Mouse (Mus musculus): ENCODE data around the gene Lrrc41. TPM values are rescaled to one million over a fixed set of nuclear protein-coding genes. Genes with fewer than 3 reads are reported as not detected.
A peak's percentile ranks its signal among the peaks of the same experiment; 100 is the strongest.

The Lrrc41 gene
- polyA plus RNA-seq, 1 experiment from 2014 or later = 76.2 TPM

DNA sequence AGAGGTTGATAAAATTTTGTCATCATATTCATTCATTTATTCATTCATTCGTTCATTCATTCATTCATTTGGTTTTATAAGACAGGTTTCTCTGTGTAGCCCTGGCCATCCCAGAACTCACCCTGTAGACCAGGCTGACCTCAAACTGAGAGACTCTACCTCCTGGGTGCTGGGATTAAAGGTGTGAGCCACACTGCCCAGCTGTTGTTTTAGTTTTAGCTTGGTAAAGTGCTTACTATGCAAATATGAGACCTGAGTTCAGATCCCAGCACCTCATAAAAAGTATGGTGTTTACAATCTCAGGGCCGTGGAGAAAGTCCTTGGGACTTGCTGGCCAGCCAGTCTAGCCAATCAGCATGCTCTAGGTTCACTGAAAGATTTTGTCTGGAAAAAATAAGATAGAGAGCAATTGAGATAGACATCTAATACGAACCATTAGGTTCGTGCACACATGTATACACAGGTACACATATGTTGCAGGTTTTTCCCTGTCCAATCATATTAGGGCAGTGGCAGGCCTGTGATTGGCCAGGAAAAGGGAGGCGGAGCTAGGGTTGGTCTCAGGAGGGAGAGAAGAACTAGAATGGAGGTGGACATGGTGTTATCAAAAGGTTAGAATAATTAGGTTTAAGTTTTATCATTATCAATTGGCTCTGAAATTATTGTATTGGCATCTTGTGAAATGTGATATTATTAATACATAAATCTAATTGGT is 15.9 kb upstream of the Lrrc41 start:
- Histone ChIP-seq H3K4me3 (no peak overlapping the region), H3K27ac (replicated peaks) (no peak overlapping the region), H3K4me1 (peaks cover under 1% of the 10 kb centered on the region; the same call in 1 of the 2 replicates), H3K27me3 (replicated peaks; ENCODE audit: low read depth, poor library complexity, severe bottlenecking) (no peaks in the 10 kb centered on the region), H3K36me3 (replicated peaks) (no peaks in the 10 kb centered on the region), H3K9me3 (no peaks in the 10 kb centered on the region)
- no peak for DNase-seq (ENCODE audit: low spot score)
- 78% methylated on average over 5 of the region's 5 CpGs for WGBS

DNA sequence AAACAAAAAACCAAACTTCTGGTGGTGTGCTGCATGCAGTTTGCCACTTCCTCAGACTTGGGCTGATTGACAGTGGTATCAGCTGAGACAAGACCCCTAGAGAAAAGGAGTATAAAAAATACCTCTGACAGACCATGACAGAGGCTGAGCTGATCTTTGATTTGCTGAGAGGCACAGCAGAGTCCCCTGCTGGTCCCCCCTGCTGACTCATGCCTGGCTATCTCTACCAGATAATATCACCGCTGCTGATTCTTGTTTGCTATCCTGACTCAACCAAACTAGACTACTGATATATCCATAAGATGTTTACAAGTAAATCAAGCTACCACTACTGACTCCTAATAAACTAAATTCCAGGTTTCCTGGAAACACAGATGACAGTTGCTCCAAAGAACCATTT is 11.2 kb upstream of the Lrrc41 start:
- H3K4me1 ChIP-seq = no peaks in the 10 kb centered on the region
- no peaks in the 10 kb centered on the region for H3K9me3 ChIP-seq
- no peak overlapping the region for H3K4me3 ChIP-seq
- WGBS = 52% methylated on average over 1 of the region's 1 CpGs
- no peak overlapping the region for H3K27ac ChIP-seq (replicated peaks)
- H3K27me3 ChIP-seq (replicated peaks; ENCODE audit: low read depth, poor library complexity, severe bottlenecking) = no peaks in the 10 kb centered on the region
- H3K36me3 ChIP-seq (replicated peaks) = peaks cover 40% of the 10 kb centered on the region
- DNase-seq (ENCODE audit: low spot score) = no peak

DNA sequence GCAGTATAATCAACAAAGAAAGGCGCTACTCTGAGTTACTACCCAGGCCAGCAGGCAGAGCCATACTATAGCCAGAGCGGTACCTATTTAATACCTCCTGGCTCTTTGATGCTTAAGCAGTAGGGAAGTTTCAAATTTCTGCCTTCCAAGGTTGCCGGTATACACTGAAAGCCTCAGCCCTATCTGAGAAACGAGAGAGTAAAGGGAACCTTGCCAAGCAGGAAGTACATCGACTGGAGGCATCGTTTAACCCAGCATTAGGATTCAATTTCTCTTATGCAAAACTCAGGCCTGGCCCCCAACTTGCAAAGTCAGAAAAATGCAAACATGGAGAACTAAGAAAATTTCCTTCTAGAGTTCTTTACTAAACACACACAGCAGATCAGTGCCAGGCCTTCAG is 5.0 kb upstream of the Lrrc41 start:
- Histone ChIP-seq H3K4me1 (peaks cover 18% of the 10 kb centered on the region), H3K36me3 (replicated peaks) (peaks cover 58% of the 10 kb centered on the region), H3K4me3 (no peak overlapping the region), H3K27me3 (replicated peaks; ENCODE audit: low read depth, poor library complexity, severe bottlenecking) (no peaks in the 10 kb centered on the region), H3K27ac (replicated peaks) (no peak overlapping the region), H3K9me3 (no peaks in the 10 kb centered on the region)
- DNase-seq (ENCODE audit: low spot score) = no peak
- 86% methylated on average over 6 of the region's 6 CpGs for WGBS

DNA sequence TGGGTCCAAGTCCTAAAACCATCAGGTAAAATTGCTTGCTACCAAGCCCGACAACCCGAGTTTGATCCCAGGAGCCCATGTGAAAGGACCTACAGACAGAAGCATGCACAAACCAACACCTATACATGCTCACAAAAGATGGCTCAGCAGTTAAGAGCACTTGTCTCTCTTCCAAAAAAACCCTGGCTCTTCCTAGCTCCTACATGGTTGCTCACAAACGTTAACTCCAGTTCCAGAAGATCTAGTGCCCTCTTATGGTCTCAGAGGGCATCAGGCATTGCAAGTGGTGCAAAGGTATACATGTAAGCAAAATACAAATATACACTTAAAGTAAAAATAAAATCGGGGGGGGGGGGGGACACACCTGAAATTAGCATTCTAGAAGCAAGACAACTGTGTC is 1.9 kb upstream of the Lrrc41 start:
- no peaks in the 10 kb centered on the region for H3K9me3 ChIP-seq
- peaks cover 33% of the 10 kb centered on the region for H3K4me1 ChIP-seq
- no peaks in the 10 kb centered on the region for H3K27me3 ChIP-seq (replicated peaks; ENCODE audit: low read depth, poor library complexity, severe bottlenecking)
- no peak for DNase-seq (ENCODE audit: low spot score)
- H3K4me3 ChIP-seq = peak overlapping the region; percentile 100; the same call in 1 of the 2 replicates
- WGBS = 63% methylated on average over 4 of the region's 4 CpGs
- peaks cover 28% of the 10 kb centered on the region for H3K36me3 ChIP-seq (replicated peaks)
- H3K27ac ChIP-seq (replicated peaks) = no peak overlapping the region

DNA sequence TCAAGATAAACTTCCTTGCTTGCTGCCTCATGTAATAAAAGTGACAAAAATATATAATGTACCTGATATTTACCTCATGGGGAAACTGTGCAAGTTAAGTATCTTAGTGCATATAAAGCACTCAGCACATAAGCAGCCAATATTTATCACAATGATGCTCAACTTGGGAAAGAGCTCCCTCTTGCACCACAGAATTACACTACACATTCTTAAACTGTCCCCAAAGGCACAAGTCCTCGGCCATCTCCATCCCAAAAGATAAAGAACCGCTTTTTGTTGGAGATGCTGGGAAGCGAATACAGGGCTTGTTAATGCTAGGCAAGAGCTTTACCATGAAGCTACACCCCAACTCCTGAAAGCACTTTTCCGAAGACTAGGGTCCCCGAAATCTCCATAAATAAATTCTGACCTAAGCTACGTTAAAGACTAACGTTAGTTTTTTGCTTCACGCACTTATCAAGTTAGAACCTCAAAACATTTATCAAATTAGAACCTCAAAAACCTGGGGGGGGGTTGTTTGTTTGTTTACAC is 859 bp upstream of the Lrrc41 start:
- Histone ChIP-seq H3K4me1 (peaks cover 33% of the 10 kb centered on the region), H3K27ac (replicated peaks) (peak overlapping the region; percentile 98), H3K36me3 (replicated peaks) (peaks cover 23% of the 10 kb centered on the region), H3K4me3 (peak overlapping the region; percentile 100), H3K9me3 (no peaks in the 10 kb centered on the region), H3K27me3 (replicated peaks; ENCODE audit: low read depth, poor library complexity, severe bottlenecking) (no peaks in the 10 kb centered on the region)
- 2% methylated on average over 8 of the region's 8 CpGs for WGBS
- DNase-seq (ENCODE audit: low spot score) = no peak

DNA sequence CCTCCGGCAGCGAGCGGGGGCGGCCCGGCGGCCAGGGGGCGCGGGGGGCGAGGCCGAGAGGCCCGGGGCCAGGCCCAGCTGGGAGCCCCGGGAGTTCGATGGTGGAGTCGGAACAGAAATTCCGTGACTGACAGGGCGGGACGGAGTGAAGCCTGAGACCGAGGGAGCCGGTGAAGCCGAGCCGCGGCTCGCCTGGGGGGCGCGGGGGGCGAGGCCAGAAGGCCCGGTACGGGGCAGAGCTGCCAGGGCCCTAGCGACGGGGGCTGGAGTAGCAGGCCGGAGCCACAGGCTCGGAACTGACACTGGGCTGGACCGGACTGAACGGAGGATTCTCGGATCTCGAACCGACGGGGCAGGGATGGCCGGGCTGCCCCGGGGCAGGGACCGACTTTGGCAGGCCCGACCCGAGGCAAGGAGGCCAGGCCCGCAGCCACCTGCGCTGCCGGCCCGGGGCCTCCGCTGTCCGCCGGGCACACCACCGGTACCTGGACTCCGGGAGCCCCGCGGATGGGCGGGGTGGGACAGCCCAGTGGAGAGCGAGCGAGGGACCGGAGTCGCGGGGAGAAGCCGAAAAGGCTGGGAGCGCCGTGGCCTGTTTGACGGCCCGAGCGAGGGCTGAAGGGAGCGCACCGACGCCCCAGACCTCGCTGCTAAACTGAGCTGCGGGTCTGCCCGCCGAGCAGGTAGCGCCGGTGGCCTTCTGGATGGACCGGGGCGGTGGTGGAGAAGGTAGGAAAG is 731 bp downstream of the Lrrc41 start:
- DNase-seq (ENCODE audit: low spot score) = peak; percentile 85
- under 1% methylated on average over 77 of the region's 77 CpGs for WGBS
- Histone ChIP-seq H3K36me3 (replicated peaks) (peaks cover 24% of the 10 kb centered on the region), H3K27me3 (replicated peaks; ENCODE audit: low read depth, poor library complexity, severe bottlenecking) (no peaks in the 10 kb centered on the region), H3K27ac (replicated peaks) (peak overlapping the region; percentile 98), H3K4me3 (peak overlapping the region; percentile 100), H3K4me1 (peaks cover 33% of the 10 kb centered on the region), H3K9me3 (no peaks in the 10 kb centered on the region)

DNA sequence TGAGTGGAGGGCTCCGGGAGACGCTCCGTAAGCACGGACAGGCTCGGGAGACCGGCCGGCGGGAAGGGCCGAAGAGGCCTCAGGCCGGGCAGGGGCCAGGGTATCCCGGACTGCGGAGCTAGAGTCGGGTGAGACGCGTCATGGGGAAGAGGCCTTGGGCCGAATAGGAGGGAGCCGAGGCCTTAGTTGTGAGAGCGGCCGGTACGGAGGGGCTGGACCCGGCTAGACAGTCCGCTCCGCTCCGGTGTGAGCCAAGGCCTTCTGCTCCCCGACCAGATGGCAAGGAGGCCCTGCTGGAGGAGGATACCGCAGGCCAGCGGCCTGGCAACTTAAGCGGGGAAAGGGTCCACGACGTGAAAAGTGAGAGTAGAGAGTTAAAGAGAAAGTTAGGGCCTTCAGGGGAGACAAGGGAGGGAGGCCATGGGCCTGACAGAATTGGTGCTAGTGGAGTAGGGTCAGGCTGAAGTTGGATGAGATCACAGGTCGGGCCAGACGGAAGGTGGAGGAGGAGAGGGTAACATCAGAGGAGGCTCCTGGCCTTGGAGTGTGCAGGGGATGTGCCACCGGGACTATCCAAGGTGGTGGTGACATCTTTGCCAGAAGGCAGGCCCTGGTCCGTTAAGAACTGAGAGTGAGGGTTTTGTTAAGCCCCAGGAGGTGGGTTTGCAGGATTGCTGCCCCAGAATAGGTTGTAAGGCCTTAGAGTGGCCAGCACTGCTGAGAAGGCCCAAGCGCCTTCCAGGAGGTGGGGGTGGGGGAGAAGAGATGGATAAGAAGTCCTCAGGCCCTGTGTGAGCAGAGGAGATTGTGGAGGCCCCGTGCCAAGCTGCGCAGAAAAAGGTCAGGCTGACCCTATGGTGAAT is 1.5 kb downstream of the Lrrc41 start:
- Histone ChIP-seq H3K27me3 (replicated peaks; ENCODE audit: low read depth, poor library complexity, severe bottlenecking) (no peaks in the 10 kb centered on the region), H3K9me3 (no peaks in the 10 kb centered on the region), H3K36me3 (replicated peaks) (peaks cover 29% of the 10 kb centered on the region), H3K27ac (replicated peaks) (peak overlapping the region; percentile 98), H3K4me3 (peak overlapping the region; percentile 100), H3K4me1 (peaks cover 33% of the 10 kb centered on the region)
- WGBS = 3% methylated on average over 37 of the region's 37 CpGs
- DNase-seq (ENCODE audit: low spot score) = peak; percentile 68

DNA sequence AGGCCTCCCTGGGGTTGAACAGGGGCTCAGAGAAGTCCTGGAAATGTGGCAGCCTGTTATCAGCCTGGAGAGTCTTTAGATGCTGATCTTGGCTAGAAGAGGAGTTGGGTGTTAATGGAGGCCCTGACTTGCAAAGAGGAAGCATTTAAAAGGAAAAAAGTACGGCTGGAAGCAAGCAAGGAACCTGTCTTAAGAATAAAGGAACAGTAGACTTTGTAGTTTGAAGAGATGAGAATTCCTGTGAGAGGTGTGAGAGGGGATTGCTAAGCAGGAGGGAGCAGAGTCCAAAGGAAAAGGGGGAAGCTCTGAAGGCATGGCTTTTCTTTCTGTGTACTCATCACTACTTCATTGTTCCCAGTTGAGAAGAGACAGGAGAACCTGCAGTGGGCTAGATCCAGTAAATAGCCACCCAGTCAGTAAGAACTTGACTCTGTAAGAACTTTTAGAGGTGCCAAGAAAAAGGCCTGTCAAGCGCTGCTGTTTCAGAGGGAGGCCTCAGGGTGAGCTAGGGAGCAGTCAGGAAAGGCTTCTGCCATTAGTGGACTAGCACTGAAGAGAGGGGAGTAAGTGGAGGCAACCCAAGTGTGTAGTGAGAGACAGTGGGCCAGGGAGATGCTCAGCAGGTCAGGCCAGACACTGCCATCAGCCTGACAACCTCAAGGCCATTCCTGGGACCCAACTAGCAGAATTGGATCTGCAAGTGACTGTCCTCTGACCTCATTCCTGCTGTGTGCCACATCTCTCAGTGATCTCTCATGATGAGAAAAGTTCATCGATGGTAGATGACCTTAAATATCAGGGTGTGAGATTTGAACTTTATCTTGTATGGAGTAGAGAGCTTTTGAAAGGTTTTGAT is 2.4 kb downstream of the Lrrc41 start:
- H3K27ac ChIP-seq (replicated peaks) = peak overlapping the region; percentile 98; the same call in 1 of the 2 replicates
- H3K36me3 ChIP-seq (replicated peaks) = peaks cover 38% of the 10 kb centered on the region
- no peaks in the 10 kb centered on the region for H3K27me3 ChIP-seq (replicated peaks; ENCODE audit: low read depth, poor library complexity, severe bottlenecking)
- WGBS = 72% methylated on average over 3 of the region's 3 CpGs
- no peak for DNase-seq (ENCODE audit: low spot score)
- peaks cover 32% of the 10 kb centered on the region for H3K4me1 ChIP-seq
- H3K9me3 ChIP-seq = no peaks in the 10 kb centered on the region
- H3K4me3 ChIP-seq = peak overlapping the region; percentile 100

DNA sequence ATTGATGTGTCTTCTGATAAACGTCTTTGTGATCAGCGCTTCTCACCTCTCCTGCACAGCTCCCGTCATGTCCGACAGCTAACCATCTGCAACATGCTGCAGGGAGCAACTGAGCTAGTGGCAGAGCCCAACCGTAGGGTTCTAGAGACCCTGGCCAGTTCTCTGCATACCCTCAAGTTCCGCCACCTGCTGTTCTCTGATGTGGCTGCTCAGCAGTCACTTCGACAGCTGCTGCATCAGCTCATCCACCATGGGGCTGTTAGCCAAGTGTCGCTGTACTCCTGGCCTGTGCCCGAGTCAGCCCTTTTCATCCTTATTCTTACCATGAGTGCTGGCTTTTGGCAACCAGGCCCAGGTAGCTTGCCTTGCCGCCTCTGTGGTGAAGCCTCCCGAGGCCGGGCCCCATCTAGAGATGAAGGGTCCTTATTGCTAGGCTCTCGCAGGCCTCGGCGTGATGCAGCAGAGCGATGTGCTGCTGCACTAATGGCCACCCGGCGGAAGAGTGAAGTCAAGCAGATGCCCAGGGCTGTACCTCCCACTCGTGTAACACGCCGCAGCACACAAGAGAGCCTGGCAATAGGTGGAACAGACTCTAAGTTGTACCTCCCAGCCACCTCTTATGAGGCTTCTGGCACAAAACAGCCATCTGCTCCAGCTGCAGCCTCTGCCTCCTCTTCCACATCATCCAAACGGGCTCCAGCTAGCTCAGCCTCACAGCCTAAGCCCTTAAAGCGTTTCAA is 13.6 kb downstream of the Lrrc41 start:
- 91% methylated on average over 23 of the region's 23 CpGs for WGBS
- H3K36me3 ChIP-seq (replicated peaks) = peaks cover 100% of the 10 kb centered on the region

DNA sequence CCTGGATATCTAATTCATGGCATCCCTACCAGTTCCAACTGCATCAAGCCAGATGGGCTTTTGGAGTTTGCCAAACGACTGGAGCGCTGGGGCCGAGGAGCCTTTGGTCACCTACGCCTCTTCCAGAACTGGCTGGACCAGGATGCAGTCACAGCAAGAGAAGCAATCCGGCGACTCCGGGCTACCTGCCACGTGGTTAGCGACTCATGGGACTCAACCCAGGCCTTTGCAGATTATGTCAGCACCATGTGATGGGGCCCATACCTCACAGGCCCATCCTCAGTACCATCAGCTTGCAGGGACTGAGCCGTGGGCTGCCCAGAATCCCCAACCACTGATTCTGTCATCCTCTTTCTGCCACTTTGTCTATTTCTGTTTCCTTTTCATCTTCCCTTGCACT is 21.2 kb downstream of the Lrrc41 start:
- WGBS = 93% methylated on average over 10 of the region's 10 CpGs
- Histone ChIP-seq H3K36me3 (replicated peaks) (peaks cover 100% of the 10 kb centered on the region), H3K27ac (replicated peaks) (no peak overlapping the region), H3K9me3 (no peaks in the 10 kb centered on the region), H3K27me3 (replicated peaks; ENCODE audit: low read depth, poor library complexity, severe bottlenecking) (no peaks in the 10 kb centered on the region), H3K4me3 (no peak overlapping the region), H3K4me1 (no peaks in the 10 kb centered on the region)
- DNase-seq (ENCODE audit: low spot score) = no peak

More for the DNA sequence above, 13.6 kb downstream of the Lrrc41 start:
- Histone ChIP-seq H3K27me3 (replicated peaks; ENCODE audit: low read depth, poor library complexity, severe bottlenecking) (no peaks in the 10 kb centered on the region), H3K9me3 (no peaks in the 10 kb centered on the region), H3K4me1 (no peaks in the 10 kb centered on the region), H3K4me3 (no peak overlapping the region), H3K27ac (replicated peaks) (no peak overlapping the region)
- DNase-seq (ENCODE audit: low spot score) = no peak

DNA sequence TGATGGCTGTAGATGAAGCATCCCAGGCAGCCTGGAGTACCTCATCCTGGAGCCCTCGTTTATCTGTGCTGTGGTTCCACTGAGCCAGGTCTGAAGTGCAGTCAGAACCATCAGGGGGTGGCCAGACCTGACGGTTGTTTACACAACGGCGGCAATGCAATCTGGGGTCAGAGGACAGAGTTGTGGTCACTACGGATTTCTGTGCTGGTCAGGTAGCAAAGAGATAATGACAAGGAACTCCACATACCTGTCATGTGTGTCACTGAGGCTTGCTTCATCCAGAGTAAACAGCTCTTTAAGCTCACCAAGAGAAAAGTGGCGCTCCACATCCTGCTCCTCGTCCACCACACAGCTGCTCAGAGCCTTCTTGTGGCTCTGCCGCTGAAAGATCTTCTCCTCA is 22.1 kb downstream of the Lrrc41 start:
- H3K27ac ChIP-seq (replicated peaks) = no peak overlapping the region
- WGBS = 86% methylated on average over 8 of the region's 8 CpGs
- H3K27me3 ChIP-seq (replicated peaks; ENCODE audit: low read depth, poor library complexity, severe bottlenecking) = no peaks in the 10 kb centered on the region
- no peaks in the 10 kb centered on the region for H3K9me3 ChIP-seq
- H3K4me3 ChIP-seq = no peak overlapping the region
- H3K36me3 ChIP-seq (replicated peaks) = peaks cover 100% of the 10 kb centered on the region
- no peak for DNase-seq (ENCODE audit: low spot score)
- H3K4me1 ChIP-seq = no peaks in the 10 kb centered on the region

Data from embryonic facial prominence, embryonic 10.5 days (tissue).